Mouse (Mus musculus) forebrain, embryonic 13.5 days (tissue): Measurements from ENCODE around the gene Lbx2. TPM values are rescaled to one million over a fixed set of nuclear protein-coding genes. Genes with fewer than 3 reads are reported as not detected.
A peak's percentile ranks its signal among the peaks of the same experiment; 100 is the strongest.

Experiments used
- ATAC-seq: fragments of 200-750 bp; cut with Nextera tagmentation; 2 replicates; pipeline ENCODE4 v1.8.0; 2017
- H3K27ac ChIP-seq: fragments of 300-500 bp; sonication (generic); 2 replicates; pipeline ENCODE4 v1.5.1; 2015; ENCODE audit warnings: inconsistent platforms, mild to moderate bottlenecking, moderate library complexity
- H3K27me3 ChIP-seq: fragments of 300-500 bp; sonication (generic); 2 replicates; pipeline ENCODE4 v1.6.1; 2015; ENCODE audit warnings: mild to moderate bottlenecking, inconsistent platforms
- H3K36me3 ChIP-seq: fragments of 300-500 bp; sonication (generic); 2 replicates; pipeline ENCODE4 v1.6.1; 2015; ENCODE audit warnings: mild to moderate bottlenecking, inconsistent platforms; ENCODE audit not compliant: poor library complexity, severe bottlenecking
- H3K4me1 ChIP-seq: fragments of 300-500 bp; sonication (generic); 2 replicates; pipeline ENCODE4 v1.6.1; 2015; ENCODE audit warnings: inconsistent platforms
- H3K4me2 ChIP-seq: fragments of 300-500 bp; sonication (generic); 2 replicates; pipeline ENCODE4 v1.6.1; 2015; ENCODE audit warnings: inconsistent platforms, mild to moderate bottlenecking, moderate library complexity
- H3K4me3 ChIP-seq: fragments of 300-500 bp; sonication (generic); 2 replicates; pipeline ENCODE4 v1.5.1; 2015; ENCODE audit warnings: mild to moderate bottlenecking, inconsistent platforms
- H3K9ac ChIP-seq: fragments of 300-500 bp; sonication (generic); 2 replicates; pipeline ENCODE4 v1.6.1; 2015; ENCODE audit warnings: mild to moderate bottlenecking, inconsistent platforms
- H3K9me3 ChIP-seq: fragments of 300-500 bp; sonication (generic); replicated peaks from 2 replicates; pipeline ENCODE4 v1.6.1; 2016; ENCODE audit warnings: inconsistent platforms
- WGBS: fragments of 180-500 bp; shearing (Covaris S2); methylation state at CpG from one replicate; pipeline ENCODE4 v1.1.7; 2015; 5-methylcytosine and 5-hydroxymethylcytosine counted together
- microRNA counts: library from miRNA; unstranded; fragments of <30 nt; microRNA quantifications from one replicate; lab custom pipeline; 2016
- microRNA-seq: library from miRNA; unstranded; fragments of <30 nt; microRNA quantifications from one replicate; pipeline ENCODE4, GENCODE M21; 2016
- polyA plus RNA-seq: library from polyadenylated mRNA; unstranded; fragments of >200 nt; fragmentation: Nextera tagmentation; extraction: Ambion mirVana; gene quantifications from 2 replicates; pipeline ENCODE4 v1.2.1, GENCODE M21; 2015

Gene Lbx2
- polyA plus RNA-seq, 1 experiment from 2014 or later, result 0.46 TPM

GRCm38 (mm10) chr6:83131469-83132034 lies 45.4 kb downstream of the Lbx2 start:
- Histone ChIP-seq H3K9me3 (no peaks in the 10 kb centered on the region), H3K4me3 (no peak overlapping the region), H3K4me2 (no peak overlapping the region), H3K36me3 (no peaks in the 10 kb centered on the region), H3K4me1 (peaks cover 11% of the 10 kb centered on the region), H3K27ac (no peak overlapping the region), H3K9ac (no peak overlapping the region), H3K27me3 (peaks cover 23% of the 10 kb centered on the region)
- ATAC-seq, result no peak
- 84% methylated on average over 6 of the region's 6 CpGs for WGBS

GRCm38 (mm10) chr6:83132176-83132919 lies 46.2 kb downstream of the Lbx2 start:
- ATAC-seq, result no peak
- H3K36me3 ChIP-seq, result no peaks in the 10 kb centered on the region
- H3K9ac ChIP-seq, result no peak overlapping the region
- 86% methylated on average over 9 of the region's 9 CpGs for WGBS
- H3K4me2 ChIP-seq, result no peak overlapping the region
- H3K27ac ChIP-seq, result no peak overlapping the region
- no peaks in the 10 kb centered on the region for H3K9me3 ChIP-seq
- H3K27me3 ChIP-seq, result peaks cover 25% of the 10 kb centered on the region
- H3K4me3 ChIP-seq, result no peak overlapping the region
- H3K4me1 ChIP-seq, result peaks cover 19% of the 10 kb centered on the region

GRCm38 (mm10) chr6:83134226-83134625 lies 48.1 kb downstream of the Lbx2 start:
- Histone ChIP-seq H3K27me3 (peaks cover 25% of the 10 kb centered on the region), H3K4me1 (peaks cover 32% of the 10 kb centered on the region), H3K36me3 (no peaks in the 10 kb centered on the region), H3K4me3 (no peak overlapping the region), H3K9ac (no peak overlapping the region), H3K9me3 (no peaks in the 10 kb centered on the region), H3K4me2 (no peak overlapping the region), H3K27ac (no peak overlapping the region)
- no peak for ATAC-seq
- WGBS, result 72% methylated on average over 3 of the region's 3 CpGs

- H3K27ac ChIP-seq, result no peak within 1 kb of the TSS
- no peaks in the 10 kb centered on the region for H3K36me3 ChIP-seq
- H3K9me3 ChIP-seq, result no peaks in the 10 kb centered on the region
- H3K4me2 ChIP-seq, result peak within 1 kb of the TSS; percentile 67
- peaks cover 32% of the 10 kb centered on the region for H3K4me1 ChIP-seq
- WGBS, result 58% methylated on average over 7 of the region's 7 CpGs
- ATAC-seq, result no peak
- H3K4me3 ChIP-seq, result peak within 1 kb of the TSS; percentile 10; the same call in 1 of the 2 replicates
- H3K9ac ChIP-seq, result peak within 1 kb of the TSS; percentile 10; the same call in 1 of the 2 replicates
- peaks cover 25% of the 10 kb centered on the region for H3K27me3 ChIP-seq
These were observed 48.9 kb downstream of the Lbx2 start, which contains the start of gene Rtkn for GRCm38 (mm10) chr6:83134951-83135513. Rtkn (plus strand) TSS chr6:83135463.

GRCm38 (mm10) chr6:83135571-83136161 lies 49.5 kb downstream of the Lbx2 start:
- H3K27me3 ChIP-seq, result peaks cover 25% of the 10 kb centered on the region
- no peak for ATAC-seq
- peak overlapping the region; percentile 10; the same call in 1 of the 2 replicates for H3K9ac ChIP-seq
- H3K4me3 ChIP-seq, result peak overlapping the region; percentile 10; the same call in 1 of the 2 replicates
- peak overlapping the region; percentile 67 for H3K4me2 ChIP-seq
- no peaks in the 10 kb centered on the region for H3K9me3 ChIP-seq
- 4% methylated on average over 35 of the region's 37 CpGs for WGBS
- H3K4me1 ChIP-seq, result peaks cover 32% of the 10 kb centered on the region
- no peak overlapping the region for H3K27ac ChIP-seq
- no peaks in the 10 kb centered on the region for H3K36me3 ChIP-seq

- Histone ChIP-seq H3K9me3 (no peaks in the 10 kb centered on the region), H3K4me1 (peaks cover 32% of the 10 kb centered on the region), H3K36me3 (no peaks in the 10 kb centered on the region), H3K27me3 (peaks cover 25% of the 10 kb centered on the region), H3K27ac (peak overlapping the region; percentile 78), H3K4me2 (peak overlapping the region; percentile 67), H3K4me3 (peak overlapping the region; percentile 41), H3K9ac (peak overlapping the region; percentile 70)
- ATAC-seq, result no peak
- WGBS, result 12% methylated on average over 5 of the region's 5 CpGs
These were observed 50.2 kb downstream of the Lbx2 start for GRCm38 (mm10) chr6:83136291-83136880.

GRCm38 (mm10) chr6:83136881-83137575 lies 50.9 kb downstream of the Lbx2 start:
- peak overlapping the region; percentile 67 for H3K4me2 ChIP-seq
- WGBS, result 0% methylated on average over 24 of the region's 26 CpGs
- ATAC-seq, result peak; percentile 72

GRCm38 (mm10) chr6:83137576-83137950 lies 51.4 kb downstream of the Lbx2 start:
- Histone ChIP-seq H3K27me3 (peaks cover 31% of the 10 kb centered on the region), H3K4me1 (peaks cover 41% of the 10 kb centered on the region), H3K4me3 (peak overlapping the region; percentile 41), H3K4me2 (peak overlapping the region; percentile 67), H3K9ac (peak overlapping the region; percentile 70), H3K27ac (peak overlapping the region; percentile 78), H3K9me3 (no peaks in the 10 kb centered on the region), H3K36me3 (no peaks in the 10 kb centered on the region)
- under 1% methylated on average over 12 of the region's 12 CpGs for WGBS
- ATAC-seq, result peak; percentile 59

More at GRCm38 (mm10) chr6:83136881-83137575, 50.9 kb downstream of the Lbx2 start:
- peak overlapping the region; percentile 70 for H3K9ac ChIP-seq
- H3K9me3 ChIP-seq, result no peaks in the 10 kb centered on the region
- H3K36me3 ChIP-seq, result no peaks in the 10 kb centered on the region
- H3K4me1 ChIP-seq, result peaks cover 36% of the 10 kb centered on the region
- H3K4me3 ChIP-seq, result peak overlapping the region; percentile 41
- H3K27me3 ChIP-seq, result peaks cover 26% of the 10 kb centered on the region
- peak overlapping the region; percentile 78 for H3K27ac ChIP-seq

MicroRNA genes within 50 kb of the gene (microRNA counts, 519-probe panel; counts per million panel counts)
- 177 counts per million, percentile 53 among the panel's probes with 10 or more counts for microRNA mmu-miR-3470a+mmu-miR-3470b (lab: Ali Mortazavi, UCI)

Small RNAs within 50 kb of the gene (microRNA-seq; reads per million reads assigned to microRNA genes)
- gene Mir3470a, result not detected
- gene Mir7040, result not detected

Other genes starting within 250 kb of the Lbx2 start
- gene Sema4f, start 146.6 kb upstream of the Lbx2 start, polyA plus RNA-seq, result 5.9 and 7.3 TPM in 2 replicates
- not detected in 2 replicates for gene M1ap, start 139.5 kb upstream of the Lbx2 start, polyA plus RNA-seq
- gene Dok1, start 52.9 kb upstream of the Lbx2 start, polyA plus RNA-seq, result 2.8 and 3.8 TPM in 2 replicates
- 5.4 and 6.2 TPM in 2 replicates for gene Loxl3, start 52.2 kb upstream of the Lbx2 start, polyA plus RNA-seq
- 144 and 154 TPM in 2 replicates for gene Aup1, start 31.8 kb upstream of the Lbx2 start, polyA plus RNA-seq
- gene Htra2, start 31.1 kb upstream of the Lbx2 start, polyA plus RNA-seq, result 60.6 and 65.8 TPM in 2 replicates
- 0.53 and 0.59 TPM in 2 replicates for gene Dqx1, start 28.5 kb upstream of the Lbx2 start, polyA plus RNA-seq
- gene Tlx2, start 16.1 kb upstream of the Lbx2 start, polyA plus RNA-seq, result not detected in 2 replicates
- gene Pcgf1, start 8.5 kb upstream of the Lbx2 start, polyA plus RNA-seq, result 46.5 and 47.3 TPM in 2 replicates
- gene Ccdc142, start 15.2 kb downstream of the Lbx2 start, polyA plus RNA-seq, result 3.5 and 4.0 TPM in 2 replicates
- 2.3 and 2.6 TPM in 2 replicates for gene Gm42688, start 15.2 kb downstream of the Lbx2 start, polyA plus RNA-seq
- gene Mrpl53, start 22.7 kb downstream of the Lbx2 start, polyA plus RNA-seq, result 141 and 151 TPM in 2 replicates
- gene Mogs, start 29.1 kb downstream of the Lbx2 start, polyA plus RNA-seq, result 13.5 and 19.2 TPM in 2 replicates
- 239 and 249 TPM in 2 replicates for gene Wbp1, start 35.2 kb downstream of the Lbx2 start, polyA plus RNA-seq
- 13.2 and 13.3 TPM in 2 replicates for gene Ino80b, start 39.1 kb downstream of the Lbx2 start, polyA plus RNA-seq
- gene Rtkn, start 49.1 kb downstream of the Lbx2 start, polyA plus RNA-seq, result 10.4 and 10.5 TPM in 2 replicates
- gene Wdr54, start 70.0 kb downstream of the Lbx2 start, polyA plus RNA-seq, result 17.5 and 18.4 TPM in 2 replicates
- gene 1700003E16Rik, start 70.0 kb downstream of the Lbx2 start, polyA plus RNA-seq, result 2.7 and 3.6 TPM in 2 replicates
- gene Dctn1, start 79.6 kb downstream of the Lbx2 start, polyA plus RNA-seq, result 108 and 113 TPM in 2 replicates
- 0.34 and 0.62 TPM in 2 replicates for gene Slc4a5, start 133.5 kb downstream of the Lbx2 start, polyA plus RNA-seq
- 29.4 and 32.5 TPM in 2 replicates for gene Mthfd2, start 239.5 kb downstream of the Lbx2 start, polyA plus RNA-seq
- gene Mob1a, start 239.6 kb downstream of the Lbx2 start, polyA plus RNA-seq, result 35.7 and 39.3 TPM in 2 replicates